ENCODE assay signal across 13 mouse cellular contexts in genomic region chr2:103588776-103589175, GRCm38 (mm10). TPM values are rescaled to one million over a fixed set of nuclear protein-coding genes. Genes with fewer than 3 reads are reported as not detected.
A peak's percentile ranks its signal among the peaks of the same experiment; 100 is the strongest.
DNase-seq lines count a peak whose midpoint lies in the region; ATAC-seq and TF ChIP-seq lines count a peak whose summit lies in the region.
"Had no signal": no experiment of that assay in that cellular context is flagged by ENCODE, and none has a peak within 500 bp of the region (broad histone marks: within the 10 kb centered on the region; RNA-seq: fewer than 3 reads in every experiment).

No protein-coding gene starts in this region.

- TF ChIP-seq POLR2A in myocyte (IDR thresholded peaks at IDR 0.05; ENCODE audit: insufficient read length, low read depth) = no peak

- H3K4me3 ChIP-seq in forebrain, embryonic 14.5 days (ENCODE audit: low read depth, low read length) = no peak overlapping the region
- H3K4me3 ChIP-seq in forebrain, embryonic 15.5 days = no peak overlapping the region
- H3K4me3 ChIP-seq in hindbrain, embryonic 13.5 days = no peak overlapping the region
- H3K4me3 ChIP-seq in hindbrain, embryonic 16.5 days (ENCODE audit: low read length) = no peak overlapping the region
- H3K4me3 ChIP-seq in midbrain, postnatal 0 days (ENCODE audit: low read depth, low read length) = no peak overlapping the region
- no peak overlapping the region for H3K4me3 ChIP-seq in midbrain, embryonic 10.5 days
- no peak overlapping the region for H3K4me3 ChIP-seq in myocyte
- H3K4me3 ChIP-seq: erythroblast, embryonic 14.5 days had no signal

- peak; percentile 35 for DNase-seq in forebrain, embryonic 14.5 days (ENCODE audit: low spot score)
- DNase-seq in midbrain, postnatal 0 days (ENCODE audit: low spot score) = peak; percentile 45
- no peak for DNase-seq in midbrain, embryonic 10.5 days (ENCODE audit: low spot score)
- DNase-seq in layer of hippocampus, adult 9-11 months = no peak
- DNase-seq: heart, adult 11 months; kidney, adult 2 months had no signal

- no peak overlapping the region for H3K27ac ChIP-seq in forebrain, embryonic 14.5 days (ENCODE audit: low read depth, low read length)
- no peak overlapping the region for H3K27ac ChIP-seq in forebrain, embryonic 15.5 days (replicated peaks)
- H3K27ac ChIP-seq in hindbrain, embryonic 13.5 days = 0 out of 2 replicates have a peak overlapping the region, but pooled peaks have one; percentile 1
- no peak overlapping the region for H3K27ac ChIP-seq in hindbrain, embryonic 16.5 days (ENCODE audit: low read depth, low read length)
- no peak overlapping the region for H3K27ac ChIP-seq in midbrain, postnatal 0 days (ENCODE audit: low read depth, low read length)
- H3K27ac ChIP-seq in midbrain, embryonic 10.5 days (replicated peaks) = no peak overlapping the region
- H3K27ac ChIP-seq: macrophage had no signal

- TF ChIP-seq CTCF in midbrain, postnatal 0 days (IDR thresholded peaks at IDR 0.05) = no peak

- H3ac ChIP-seq in myocyte (ENCODE audit: control insufficient read depth, insufficient read length) = no peak overlapping the region

- WGBS in forebrain, embryonic 14.5 days = 65% methylated on average over 5 of the region's 5 CpGs
- WGBS in forebrain, embryonic 15.5 days = 61% methylated on average over 5 of the region's 5 CpGs
- WGBS in hindbrain, embryonic 13.5 days = 73% methylated on average over 5 of the region's 5 CpGs
- WGBS in hindbrain, embryonic 16.5 days = 51% methylated on average over 5 of the region's 5 CpGs
- WGBS in midbrain, postnatal 0 days = 59% methylated on average over 5 of the region's 5 CpGs
- 93% methylated on average over 5 of the region's 5 CpGs for WGBS in midbrain, embryonic 10.5 days

- peaks cover 30% of the 10 kb centered on the region for H3K79me2 ChIP-seq in myocyte (ENCODE audit: control insufficient read depth, insufficient read depth)

- H3K27me3 ChIP-seq in forebrain, embryonic 14.5 days (replicated peaks; ENCODE audit: control insufficient read depth, insufficient read depth, low read length) = no peaks in the 10 kb centered on the region
- H3K27me3 ChIP-seq in forebrain, embryonic 15.5 days = no peaks in the 10 kb centered on the region
- no peaks in the 10 kb centered on the region for H3K27me3 ChIP-seq in hindbrain, embryonic 13.5 days
- H3K27me3 ChIP-seq in hindbrain, embryonic 16.5 days (replicated peaks; ENCODE audit: control insufficient read depth, insufficient read depth, low read length) = no peaks in the 10 kb centered on the region
- H3K27me3 ChIP-seq in midbrain, postnatal 0 days (ENCODE audit: insufficient read depth, low read length) = no peaks in the 10 kb centered on the region
- H3K27me3 ChIP-seq in midbrain, embryonic 10.5 days (ENCODE audit: low read depth, poor library complexity, severe bottlenecking) = no peaks in the 10 kb centered on the region
- H3K27me3 ChIP-seq in myocyte (ENCODE audit: control insufficient read depth, insufficient read depth, insufficient read length) = no peaks in the 10 kb centered on the region

- H3K4me1 ChIP-seq in forebrain, embryonic 14.5 days (ENCODE audit: control insufficient read depth, insufficient read depth, low read length) = peaks cover 9% of the 10 kb centered on the region; the same call in 1 of the 2 replicates
- H3K4me1 ChIP-seq in forebrain, embryonic 15.5 days = peaks cover 21% of the 10 kb centered on the region
- H3K4me1 ChIP-seq in hindbrain, embryonic 13.5 days (replicated peaks) = peaks cover 38% of the 10 kb centered on the region
- H3K4me1 ChIP-seq in hindbrain, embryonic 16.5 days (ENCODE audit: control insufficient read depth, insufficient read depth, low read depth, low read length) = peaks cover 18% of the 10 kb centered on the region
- peaks cover 7% of the 10 kb centered on the region; the same call in 1 of the 2 replicates for H3K4me1 ChIP-seq in midbrain, postnatal 0 days (ENCODE audit: insufficient read depth, low read length)
- H3K4me1 ChIP-seq in midbrain, embryonic 10.5 days = peaks cover 19% of the 10 kb centered on the region

- no peak for ATAC-seq in forebrain, embryonic 14.5 days
- no peak for ATAC-seq in forebrain, embryonic 15.5 days (replicated peaks)
- ATAC-seq in hindbrain, embryonic 13.5 days (ENCODE audit: low FRiP score) = no peak
- no peak for ATAC-seq in hindbrain, embryonic 16.5 days
- ATAC-seq in midbrain, postnatal 0 days (ENCODE audit: low FRiP score) = no peak
- ATAC-seq: CD4-positive, CD25-positive, alpha-beta regulatory T cell, adult 4 months had no signal

- H3K4me2 ChIP-seq in forebrain, embryonic 14.5 days (ENCODE audit: low read length) = no peak overlapping the region
- no peak overlapping the region for H3K4me2 ChIP-seq in forebrain, embryonic 15.5 days (replicated peaks)
- H3K4me2 ChIP-seq in hindbrain, embryonic 13.5 days = no peak overlapping the region
- no peak overlapping the region for H3K4me2 ChIP-seq in hindbrain, embryonic 16.5 days (ENCODE audit: low read length)
- H3K4me2 ChIP-seq in midbrain, postnatal 0 days (ENCODE audit: low read depth, low read length, poor library complexity, severe bottlenecking) = no peak overlapping the region
- peak overlapping the region; percentile 26 for H3K4me2 ChIP-seq in myocyte (ENCODE audit: low read depth)

- H3K9me3 ChIP-seq in forebrain, embryonic 14.5 days (replicated peaks; ENCODE audit: control insufficient read depth, low read length) = no peaks in the 10 kb centered on the region
- no peaks in the 10 kb centered on the region for H3K9me3 ChIP-seq in forebrain, embryonic 15.5 days
- H3K9me3 ChIP-seq in hindbrain, embryonic 13.5 days = no peaks in the 10 kb centered on the region
- H3K9me3 ChIP-seq in hindbrain, embryonic 16.5 days (ENCODE audit: control insufficient read depth, low read length) = no peaks in the 10 kb centered on the region
- H3K9me3 ChIP-seq in midbrain, postnatal 0 days (ENCODE audit: low read length) = no peaks in the 10 kb centered on the region
- no peaks in the 10 kb centered on the region for H3K9me3 ChIP-seq in midbrain, embryonic 10.5 days (replicated peaks)

- no peak overlapping the region for H3K9ac ChIP-seq in forebrain, embryonic 14.5 days (ENCODE audit: low read length)
- no peak overlapping the region for H3K9ac ChIP-seq in forebrain, embryonic 15.5 days (replicated peaks)
- no peak overlapping the region for H3K9ac ChIP-seq in hindbrain, embryonic 13.5 days
- no peak overlapping the region for H3K9ac ChIP-seq in hindbrain, embryonic 16.5 days (ENCODE audit: low read depth, low read length)
- no peak overlapping the region for H3K9ac ChIP-seq in midbrain, postnatal 0 days (replicated peaks; ENCODE audit: low read length, poor library complexity, severe bottlenecking)

- no peaks in the 10 kb centered on the region for H3K36me3 ChIP-seq in forebrain, embryonic 14.5 days (ENCODE audit: control insufficient read depth, insufficient read depth, low read length)
- no peaks in the 10 kb centered on the region for H3K36me3 ChIP-seq in forebrain, embryonic 15.5 days
- no peaks in the 10 kb centered on the region for H3K36me3 ChIP-seq in hindbrain, embryonic 13.5 days
- H3K36me3 ChIP-seq in hindbrain, embryonic 16.5 days (ENCODE audit: control insufficient read depth, insufficient read depth, low read length) = no peaks in the 10 kb centered on the region
- no peaks in the 10 kb centered on the region for H3K36me3 ChIP-seq in midbrain, postnatal 0 days (ENCODE audit: insufficient read depth, low read length)
- no peaks in the 10 kb centered on the region for H3K36me3 ChIP-seq in midbrain, embryonic 10.5 days
- no peaks in the 10 kb centered on the region for H3K36me3 ChIP-seq in myocyte (ENCODE audit: control insufficient read depth, insufficient read depth)

TF ChIP-seq in myocyte, 11 proteins besides CTCF, POLR2A, EP300 and RAD21:
- TF ChIP-seq CEBPB (IDR thresholded peaks at IDR 0.05; ENCODE audit: insufficient read depth, poor library complexity, severe bottlenecking) = no peak
- no peak for TF ChIP-seq MYOG (IDR thresholded peaks at IDR 0.05; ENCODE audit: control insufficient read depth in 1 of 3, insufficient read depth in 1 of 3, insufficient read length in 2 of 3, low read depth in 2 of 3)
- TF ChIP-seq TCF12 (IDR thresholded peaks at IDR 0.05; ENCODE audit: insufficient read depth, poor library complexity, severe bottlenecking) = no peak
- no peak for TF ChIP-seq MAX (IDR thresholded peaks at IDR 0.05; ENCODE audit: low read depth)
- no peak for TF ChIP-seq USF1 (IDR thresholded peaks at IDR 0.05; ENCODE audit: low read depth)
- TF ChIP-seq REST (IDR thresholded peaks at IDR 0.05; ENCODE audit: insufficient read depth, insufficient read length) = no peak
- no peak for TF ChIP-seq POLR2AphosphoS2 (IDR thresholded peaks at IDR 0.05; ENCODE audit: insufficient read length, low read depth)
- no peak for TF ChIP-seq TCF3 (IDR thresholded peaks at IDR 0.05; ENCODE audit: insufficient read length, low read depth)
- TF ChIP-seq E2F4 (IDR thresholded peaks at IDR 0.05; ENCODE audit: insufficient read depth) = no peak
- TF ChIP-seq MYOD1 (IDR thresholded peaks at IDR 0.05; ENCODE audit: control insufficient read depth in 1 of 3, insufficient read length in 2 of 3, low read depth in 2 of 3) = no peak
- no peak for TF ChIP-seq SRF (IDR thresholded peaks at IDR 0.05; ENCODE audit: control insufficient read depth, insufficient read length, low read depth)
TF ChIP-seq in myocyte: peak in this region for 0.

RNA-seq across cellular contexts. Expression of gene Abtb2, which starts 22.7 kb away (rescaled TPM):
- 3.8 and 5.9 TPM in 2 replicates for polyA plus RNA-seq in forebrain, embryonic 14.5 days (2014; fragmentation: Nextera tagmentation; extraction: Ambion mirVana)
- 7.4 TPM in 2 replicates for polyA plus RNA-seq in forebrain, embryonic 15.5 days (2015; fragmentation: Nextera tagmentation; extraction: Ambion mirVana)
- polyA plus RNA-seq in hindbrain, embryonic 13.5 days (2015; fragmentation: Nextera tagmentation; extraction: Ambion mirVana) = 10.9 and 13.1 TPM in 2 replicates
- polyA plus RNA-seq in hindbrain, embryonic 16.5 days (2015; fragmentation: Nextera tagmentation; extraction: Ambion mirVana) = 10.0 and 13.0 TPM in 2 replicates
- total RNA-seq in midbrain, postnatal 0 days (2014; rRNA removed) = 21.8 and 22.0 TPM in 2 replicates
- polyA plus RNA-seq in midbrain, postnatal 0 days (2015; fragmentation: Nextera tagmentation; extraction: Ambion mirVana) = 7.4 and 7.6 TPM in 2 replicates
- polyA plus RNA-seq in midbrain, embryonic 10.5 days (2016; fragmentation: Nextera tagmentation; extraction: Ambion mirVana) = 11.5 and 14.9 TPM in 2 replicates
- 16.1 TPM for polyA plus RNA-seq in myocyte (2012; fragmentation: generic; extraction: Trizol)

Comparison
In these comparisons a context has a peak if more than half of its experiments do, and no peak if none do; other contexts are left out.
1. DNase-seq: peak in forebrain, embryonic 14.5 days (single experiment) and midbrain, postnatal 0 days (single experiment); none in midbrain, embryonic 10.5 days (single experiment) and layer of hippocampus, adult 9-11 months (single experiment).